Mouse (Mus musculus): ENCODE data around the gene Itga2b. TPM values are rescaled to one million over a fixed set of nuclear protein-coding genes. Genes with fewer than 3 reads are reported as not detected.

Gene Itga2b
- polyA plus RNA-seq, 1 experiment from 2014 or later: 7.6 TPM

DNA sequence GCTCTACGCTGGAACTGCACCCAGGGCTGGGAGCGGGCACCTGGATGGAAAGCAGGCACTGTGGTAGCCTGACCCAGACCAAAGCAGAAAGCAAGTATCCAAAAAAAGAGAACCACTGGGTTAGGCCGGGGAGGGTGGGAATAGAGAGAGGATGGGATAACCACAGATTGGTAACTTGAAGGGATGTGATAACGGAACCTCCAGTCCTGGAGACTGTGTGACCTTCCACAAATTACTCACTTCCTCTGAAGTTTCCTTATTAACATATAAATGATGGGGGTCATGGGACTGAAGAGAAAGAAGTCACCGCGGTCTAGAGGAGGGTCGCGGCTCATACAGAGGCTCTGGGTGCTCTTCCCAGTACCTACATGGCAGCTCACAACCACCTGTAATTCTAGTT, 29.7 kb downstream of the Itga2b start:
- H3K9ac ChIP-seq: no peak overlapping the region
- H3K27me3 ChIP-seq (replicated peaks): peaks cover 12% of the 10 kb centered on the region
- WGBS: 86% methylated on average over 8 of the region's 8 CpGs
- peaks cover 76% of the 10 kb centered on the region for H3K36me3 ChIP-seq
- peaks cover 43% of the 10 kb centered on the region for H3K4me1 ChIP-seq
- no peak for ATAC-seq (ENCODE audit: low FRiP score, low read depth)
- no peak overlapping the region for H3K4me2 ChIP-seq (replicated peaks)
- no peak overlapping the region for H3K27ac ChIP-seq
- no peaks in the 10 kb centered on the region for H3K9me3 ChIP-seq
- no peak overlapping the region for H3K4me3 ChIP-seq

- 75% methylated on average over 14 of the region's 14 CpGs for WGBS
- H3K4me3 ChIP-seq: no peak overlapping the region
Observed at GRCm38 (mm10) chr11:102439093-102440082, 30.5 kb downstream of the Itga2b start.

DNA sequence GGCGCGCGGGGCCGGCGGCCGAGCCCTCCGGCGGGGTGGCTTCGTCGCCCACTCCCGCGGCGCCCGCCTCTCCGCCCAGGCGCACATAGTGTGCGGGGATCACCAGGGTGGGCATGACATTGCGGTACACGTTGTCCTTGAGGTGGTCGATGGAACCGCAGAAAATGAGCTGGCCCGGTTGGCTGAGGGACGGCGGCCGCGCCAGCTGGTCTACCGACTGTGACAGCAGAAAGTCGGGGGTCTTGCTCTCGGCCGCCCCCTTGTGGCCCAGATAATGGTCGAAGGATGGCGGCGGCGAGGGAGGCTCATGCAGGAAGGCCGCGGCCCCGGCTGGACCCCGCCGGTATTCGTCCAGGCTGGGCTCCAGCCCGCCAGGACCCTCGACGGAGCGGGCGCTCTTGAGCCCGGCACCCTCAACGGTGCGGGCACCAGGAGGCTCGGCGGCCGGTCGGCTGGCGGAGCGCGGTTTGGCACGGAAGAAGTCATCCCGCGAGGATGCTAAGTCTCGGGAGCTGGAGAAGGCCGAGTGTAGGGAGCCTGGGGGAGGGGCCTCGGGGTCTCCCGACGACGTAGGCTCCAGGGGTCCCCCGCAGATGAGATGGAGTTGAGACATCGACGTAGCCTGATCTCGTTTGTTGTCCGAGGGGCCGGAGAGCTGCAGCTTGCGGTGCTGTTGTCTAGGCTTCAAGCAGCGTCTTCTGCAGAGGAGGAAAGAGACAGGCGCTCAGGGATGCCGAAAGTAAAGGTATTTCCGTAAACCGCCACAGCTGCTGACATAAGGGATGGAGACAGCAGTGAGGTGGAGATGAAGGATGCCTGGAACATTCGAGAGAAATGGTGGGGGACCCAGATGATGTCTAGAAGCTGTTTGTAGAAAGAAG, 31.5 kb downstream of the Itga2b start:
- Histone ChIP-seq H3K27ac (0 out of 2 replicates have a peak overlapping the region, but pooled peaks have one; percentile 26), H3K36me3 (peaks cover 75% of the 10 kb centered on the region), H3K4me3 (peak overlapping the region; percentile 38), H3K4me1 (peaks cover 32% of the 10 kb centered on the region), H3K4me2 (replicated peaks) (peak overlapping the region; percentile 73), H3K9me3 (no peaks in the 10 kb centered on the region), H3K27me3 (replicated peaks) (peaks cover 12% of the 10 kb centered on the region), H3K9ac (peak overlapping the region; percentile 57)
- peak; percentile 39 for ATAC-seq (ENCODE audit: low FRiP score, low read depth)
- WGBS: 7% methylated on average over 71 of the region's 77 CpGs

More at GRCm38 (mm10) chr11:102439093-102440082, 30.5 kb downstream of the Itga2b start:
- H3K9me3 ChIP-seq: no peaks in the 10 kb centered on the region
- H3K27ac ChIP-seq: no peak overlapping the region
- ATAC-seq (ENCODE audit: low FRiP score, low read depth): no peak
- H3K36me3 ChIP-seq: peaks cover 81% of the 10 kb centered on the region
- peaks cover 12% of the 10 kb centered on the region for H3K27me3 ChIP-seq (replicated peaks)
- peaks cover 35% of the 10 kb centered on the region for H3K4me1 ChIP-seq
- H3K4me2 ChIP-seq (replicated peaks): peak overlapping the region; percentile 73
- 0 out of 2 replicates have a peak overlapping the region, but pooled peaks have one; percentile 57 for H3K9ac ChIP-seq

DNA sequence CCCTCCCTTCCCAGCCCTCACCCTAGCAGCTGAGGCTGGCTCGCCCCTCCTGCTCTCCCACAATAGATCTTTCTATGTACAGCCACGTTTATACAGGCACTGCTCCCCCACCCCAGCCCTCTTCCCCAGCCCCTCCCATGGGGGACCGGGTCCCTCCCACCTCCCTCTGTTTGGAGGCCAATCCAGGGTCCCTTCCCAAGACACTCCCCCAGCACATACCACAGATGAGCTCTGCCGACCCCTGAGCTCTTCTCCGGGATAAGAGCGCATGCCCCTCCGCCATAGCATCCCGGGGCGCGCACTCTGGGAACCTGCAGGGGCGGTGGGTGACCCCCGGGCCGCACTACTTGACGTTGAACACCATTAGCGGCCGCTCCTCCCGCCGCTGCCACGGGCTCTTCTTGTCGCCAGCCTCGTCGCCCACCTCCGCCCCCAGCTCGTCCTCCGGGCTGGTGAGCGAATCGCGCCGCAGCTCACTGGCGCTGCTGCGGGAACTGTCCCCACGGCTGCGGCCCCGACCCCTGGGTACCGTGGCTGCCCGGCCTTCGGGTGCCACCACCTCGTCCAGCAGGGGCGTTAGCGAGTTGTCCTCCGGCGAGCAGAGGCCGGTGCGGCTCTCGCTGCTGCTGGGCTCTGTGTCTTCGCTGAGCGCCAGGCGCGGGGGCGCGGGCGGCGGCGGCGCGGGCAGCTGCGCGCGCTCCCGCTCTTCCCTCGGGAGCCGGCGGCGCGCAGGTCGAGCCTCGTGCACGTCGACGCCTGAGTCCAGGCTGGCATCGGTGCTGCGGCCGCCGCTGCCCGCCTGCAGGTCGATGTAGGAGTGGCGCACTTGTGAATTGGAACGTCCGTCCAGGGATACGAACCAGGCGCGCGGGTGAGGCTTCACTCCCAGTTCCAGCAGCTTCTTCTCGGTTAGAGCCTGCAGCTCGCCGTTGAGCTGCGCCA, 32.5 kb downstream of the Itga2b start:
- Histone ChIP-seq H3K4me1 (peaks cover 38% of the 10 kb centered on the region), H3K9ac (peak overlapping the region; percentile 57), H3K9me3 (no peaks in the 10 kb centered on the region), H3K4me2 (replicated peaks) (peak overlapping the region; percentile 73), H3K4me3 (peak overlapping the region; percentile 38), H3K27me3 (replicated peaks) (peaks cover 12% of the 10 kb centered on the region), H3K36me3 (peaks cover 67% of the 10 kb centered on the region), H3K27ac (0 out of 2 replicates have a peak overlapping the region, but pooled peaks have one; percentile 26)
- ATAC-seq (ENCODE audit: low FRiP score, low read depth): 0 out of 2 replicates have a peak, but pooled peaks have one; percentile 39
- WGBS: 5% methylated on average over 87 of the region's 87 CpGs

DNA sequence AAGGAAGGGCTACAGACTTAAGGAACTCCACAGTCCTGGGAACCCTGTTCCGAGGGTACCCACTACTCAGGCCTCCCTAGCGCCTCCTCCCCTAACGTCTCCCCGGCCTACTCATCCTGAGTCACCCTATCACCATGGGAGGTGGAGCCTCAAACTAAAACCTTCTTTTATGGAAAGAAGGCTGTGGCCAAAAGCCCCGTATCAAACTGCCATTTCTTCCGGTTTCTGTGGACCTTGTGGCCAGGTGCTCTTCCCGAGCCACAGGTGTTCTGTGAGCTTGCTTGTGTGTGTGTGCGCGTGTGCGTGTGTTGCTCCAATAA, 33.5 kb downstream of the Itga2b start:
- no peaks in the 10 kb centered on the region for H3K9me3 ChIP-seq
- peaks cover 58% of the 10 kb centered on the region for H3K36me3 ChIP-seq
- no peak overlapping the region for H3K4me2 ChIP-seq (replicated peaks)
- WGBS: 84% methylated on average over 10 of the region's 10 CpGs
- no peak for ATAC-seq (ENCODE audit: low FRiP score, low read depth)
- H3K4me3 ChIP-seq: no peak overlapping the region
- H3K4me1 ChIP-seq: peaks cover 45% of the 10 kb centered on the region
- H3K27ac ChIP-seq: no peak overlapping the region
- peaks cover 12% of the 10 kb centered on the region for H3K27me3 ChIP-seq (replicated peaks)
- H3K9ac ChIP-seq: no peak overlapping the region

DNA sequence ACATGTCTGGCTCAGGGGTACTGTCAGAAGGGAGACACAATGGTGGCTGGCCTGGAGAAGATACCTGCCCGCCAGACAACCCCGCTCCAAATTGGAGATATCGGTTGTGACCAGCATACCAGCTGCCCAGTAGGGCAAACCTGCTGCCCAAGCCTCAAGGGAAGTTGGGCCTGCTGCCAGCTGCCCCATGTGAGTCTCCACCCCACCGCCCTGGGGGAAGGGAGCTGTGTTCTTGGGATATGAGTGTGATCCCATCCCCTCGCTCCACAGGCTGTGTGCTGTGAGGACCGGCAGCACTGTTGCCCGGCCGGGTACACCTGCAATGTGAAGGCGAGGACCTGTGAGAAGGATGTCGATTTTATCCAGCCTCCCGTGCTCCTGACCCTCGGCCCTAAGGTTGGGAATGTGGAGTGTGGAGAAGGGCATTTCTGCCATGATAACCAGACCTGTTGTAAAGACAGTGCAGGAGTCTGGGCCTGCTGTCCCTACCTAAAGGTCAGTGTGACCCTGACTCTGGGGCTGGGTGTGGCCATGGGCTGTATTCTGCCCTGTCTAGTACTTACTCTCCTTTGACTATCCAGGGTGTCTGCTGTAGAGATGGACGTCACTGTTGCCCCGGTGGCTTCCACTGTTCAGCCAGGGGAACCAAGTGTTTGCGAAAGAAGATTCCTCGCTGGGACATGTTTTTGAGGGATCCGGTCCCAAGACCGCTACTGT, 34.0 kb downstream of the Itga2b start:
- ATAC-seq (ENCODE audit: low FRiP score, low read depth): no peak
- H3K9me3 ChIP-seq: no peaks in the 10 kb centered on the region
- H3K4me3 ChIP-seq: no peak overlapping the region
- H3K9ac ChIP-seq: no peak overlapping the region
- H3K36me3 ChIP-seq: peaks cover 52% of the 10 kb centered on the region
- H3K4me2 ChIP-seq (replicated peaks): no peak overlapping the region
- peaks cover 45% of the 10 kb centered on the region for H3K4me1 ChIP-seq
- 93% methylated on average over 18 of the region's 18 CpGs for WGBS
- H3K27ac ChIP-seq: no peak overlapping the region
- H3K27me3 ChIP-seq (replicated peaks): peaks cover 12% of the 10 kb centered on the region

GRCm38 (mm10) chr11:102434816-102435705, 34.9 kb downstream of the Itga2b start:
- Histone ChIP-seq H3K27me3 (replicated peaks) (peaks cover 11% of the 10 kb centered on the region), H3K4me3 (no peak overlapping the region), H3K4me1 (peaks cover 45% of the 10 kb centered on the region), H3K9me3 (no peaks in the 10 kb centered on the region), H3K9ac (no peak overlapping the region), H3K36me3 (peaks cover 44% of the 10 kb centered on the region), H3K4me2 (replicated peaks) (no peak overlapping the region), H3K27ac (no peak overlapping the region)
- WGBS: 92% methylated on average over 11 of the region's 11 CpGs
- ATAC-seq (ENCODE audit: low FRiP score, low read depth): no peak

DNA sequence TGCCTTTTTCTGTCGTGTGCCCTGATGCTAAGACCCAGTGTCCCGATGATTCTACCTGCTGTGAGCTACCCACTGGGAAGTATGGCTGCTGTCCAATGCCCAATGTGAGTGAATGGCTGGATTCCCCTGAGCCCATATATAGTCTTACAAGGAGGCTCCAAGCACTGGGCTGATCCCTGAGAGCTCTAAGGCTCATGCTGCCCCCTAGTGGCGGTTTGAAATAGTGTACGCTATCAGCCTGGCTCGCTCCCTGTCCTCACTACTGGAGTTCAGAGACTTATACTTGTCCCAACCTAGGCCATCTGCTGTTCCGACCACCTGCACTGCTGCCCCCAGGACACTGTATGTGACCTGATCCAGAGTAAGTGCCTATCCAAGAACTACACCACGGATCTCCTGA, 35.5 kb downstream of the Itga2b start:
- Histone ChIP-seq H3K9ac (no peak overlapping the region), H3K36me3 (peaks cover 37% of the 10 kb centered on the region), H3K4me2 (replicated peaks) (no peak overlapping the region), H3K27me3 (replicated peaks) (peaks cover 4% of the 10 kb centered on the region), H3K9me3 (no peaks in the 10 kb centered on the region), H3K4me3 (no peak overlapping the region), H3K4me1 (peaks cover 52% of the 10 kb centered on the region), H3K27ac (no peak overlapping the region)
- ATAC-seq (ENCODE audit: low FRiP score, low read depth): 0 out of 2 replicates have a peak, but pooled peaks have one; percentile 0
- WGBS: 10% methylated on average over 7 of the region's 7 CpGs

- no peaks in the 10 kb centered on the region for H3K9me3 ChIP-seq
- H3K9ac ChIP-seq: no peak overlapping the region
- H3K27me3 ChIP-seq (replicated peaks): no peaks in the 10 kb centered on the region
- ATAC-seq (ENCODE audit: low FRiP score, low read depth): no peak
- no peak overlapping the region for H3K4me2 ChIP-seq (replicated peaks)
- peaks cover 32% of the 10 kb centered on the region for H3K36me3 ChIP-seq
- H3K4me1 ChIP-seq: peaks cover 52% of the 10 kb centered on the region
- 92% methylated on average over 7 of the region's 7 CpGs for WGBS
- no peak overlapping the region for H3K27ac ChIP-seq
- no peak overlapping the region for H3K4me3 ChIP-seq
Observed at GRCm38 (mm10) chr11:102433866-102434265, 36.1 kb downstream of the Itga2b start.

GRCm38 (mm10) chr11:102432896-102433295, 37.0 kb downstream of the Itga2b start:
- no peak overlapping the region for H3K27ac ChIP-seq
- H3K4me2 ChIP-seq (replicated peaks): 0 out of 2 replicates have a peak overlapping the region, but pooled peaks have one; percentile 0
- H3K27me3 ChIP-seq (replicated peaks): no peaks in the 10 kb centered on the region
- H3K4me3 ChIP-seq: no peak overlapping the region
- peaks cover 25% of the 10 kb centered on the region for H3K36me3 ChIP-seq
- ATAC-seq (ENCODE audit: low FRiP score, low read depth): no peak
- no peaks in the 10 kb centered on the region for H3K9me3 ChIP-seq
- no peak overlapping the region for H3K9ac ChIP-seq
- WGBS: 88% methylated on average over 6 of the region's 6 CpGs
- peaks cover 46% of the 10 kb centered on the region for H3K4me1 ChIP-seq

Data from neural tube, embryonic 12.5 days (tissue).